Mouse (Mus musculus) kidney, postnatal 0 days (tissue): ENCODE results near the gene Ccdc34. TPM values are rescaled to one million over a fixed set of nuclear protein-coding genes. Genes with fewer than 3 reads are reported as not detected.

ENCODE experiments used
- ATAC-seq: fragments of 200-750 bp; cut with Nextera tagmentation; replicated peaks from 2 replicates; pipeline ENCODE4 v1.8.0; 2017; ENCODE audit warnings: low read depth, moderate number of reproducible peaks, moderate TSS enrichment, moderate library complexity; ENCODE audit not compliant: low FRiP score
- DNase-seq: peaks from one replicate; pipeline ENCODE4 v3.0.0-alpha.2; 2016; ENCODE audit warnings: low spot score
- H3K27ac ChIP-seq: fragments of 300-500 bp; sonication (generic); 2 replicates; pipeline ENCODE4 v1.5.1; 2014; ENCODE audit warnings: mild to moderate bottlenecking
- H3K27me3 ChIP-seq: fragments of 300-500 bp; sonication (generic); 2 replicates; pipeline ENCODE4 v1.6.1; 2014; ENCODE audit warnings: low read length, mixed read lengths; ENCODE audit not compliant: insufficient read depth
- H3K36me3 ChIP-seq: fragments of 300-500 bp; sonication (generic); 2 replicates; pipeline ENCODE4 v1.6.1; 2014; ENCODE audit warnings: low read length, mixed read lengths; ENCODE audit not compliant: insufficient read depth
- H3K4me1 ChIP-seq: fragments of 300-500 bp; sonication (generic); replicated peaks from 2 replicates; pipeline ENCODE4 v1.6.1; 2014; ENCODE audit warnings: antibody characterized with exemption, low read length, mixed read lengths; ENCODE audit not compliant: insufficient read depth
- H3K4me2 ChIP-seq: fragments of 300-500 bp; sonication (generic); 2 replicates; pipeline ENCODE4 v1.6.1; 2014; ENCODE audit warnings: mild to moderate bottlenecking, low read length, moderate library complexity, mixed read lengths
- H3K4me3 ChIP-seq: fragments of 300-500 bp; sonication (generic); replicated peaks from 2 replicates; pipeline ENCODE4 v1.5.1; 2014; ENCODE audit warnings: low read depth, low read length
- H3K9ac ChIP-seq: fragments of 300-500 bp; sonication (generic); 2 replicates; pipeline ENCODE4 v1.6.1; 2014; ENCODE audit warnings: low read depth, low read length
- H3K9me3 ChIP-seq: fragments of 300-500 bp; sonication (generic); replicated peaks from 2 replicates; pipeline ENCODE4 v1.6.1; 2016; ENCODE audit warnings: low read length, inconsistent platforms, mixed read lengths
- CTCF ChIP-seq: IDR thresholded peaks from 2 replicates; pipeline ENCODE4 v1.5.1; 2016; ENCODE audit warnings: antibody characterized with exemption, low read depth, mild to moderate bottlenecking, moderate library complexity
- WGBS: fragments of 180-500 bp; shearing (Covaris S2); extraction: QIAGEN DNeasy Blood & Tissue Kit; methylation state at CpG from one replicate; pipeline ENCODE4 v1.1.7; 2014; 5-methylcytosine and 5-hydroxymethylcytosine counted together
- polyA plus RNA-seq: library from polyadenylated mRNA; unstranded; fragments of >200 nt; fragmentation: Nextera tagmentation; extraction: Ambion mirVana; gene quantifications from 2 replicates; pipeline ENCODE4 v1.2.1, GENCODE M21; 2015

The Ccdc34 gene
- polyA plus RNA-seq, 1 experiment from 2014 or later = 42.7 TPM

- DNase-seq = no peak
- TF ChIP-seq CTCF = no peak
- no peak for ATAC-seq
- Histone ChIP-seq H3K9ac (no peak overlapping the region), H3K36me3 (no peaks in the 10 kb centered on the region), H3K27me3 (no peaks in the 10 kb centered on the region), H3K27ac (no peak overlapping the region), H3K4me3 (no peak overlapping the region), H3K4me1 (no peaks in the 10 kb centered on the region), H3K4me2 (no peak overlapping the region), H3K9me3 (no peaks in the 10 kb centered on the region)
- 43% methylated on average over 4 of the region's 4 CpGs for WGBS
Observed at GRCm38 (mm10) chr2:110167694-110168093, 150.1 kb downstream of the Ccdc34 start.

GRCm38 (mm10) chr2:110168361-110168760 is 150.7 kb downstream of the Ccdc34 start:
- H3K4me3 ChIP-seq = no peak overlapping the region
- no peak for TF ChIP-seq CTCF

GRCm38 (mm10) chr2:110172456-110172855 is 154.8 kb downstream of the Ccdc34 start:
- Histone ChIP-seq H3K9ac (no peak overlapping the region), H3K27ac (no peak overlapping the region), H3K4me1 (0 out of 2 replicates have a peak, but pooled peaks cover 5% of the 10 kb centered on the region), H3K4me3 (no peak overlapping the region), H3K36me3 (no peaks in the 10 kb centered on the region), H3K9me3 (no peaks in the 10 kb centered on the region), H3K27me3 (no peaks in the 10 kb centered on the region), H3K4me2 (no peak overlapping the region)
- 68% methylated on average over 7 of the region's 7 CpGs for WGBS
- no peak for TF ChIP-seq CTCF
- DNase-seq (no peak), ATAC-seq (no peak)

More at GRCm38 (mm10) chr2:110168361-110168760, 150.7 kb downstream of the Ccdc34 start:
- no peak overlapping the region for H3K27ac ChIP-seq
- H3K9ac ChIP-seq = no peak overlapping the region
- H3K4me1 ChIP-seq = no peaks in the 10 kb centered on the region
- H3K36me3 ChIP-seq = no peaks in the 10 kb centered on the region
- no peaks in the 10 kb centered on the region for H3K27me3 ChIP-seq
- ATAC-seq = no peak
- DNase-seq = no peak
- H3K4me2 ChIP-seq = no peak overlapping the region
- no peaks in the 10 kb centered on the region for H3K9me3 ChIP-seq

- H3K9ac ChIP-seq = no peak overlapping the region
- DNase-seq = no peak
- TF ChIP-seq CTCF = no peak
- no peak overlapping the region for H3K4me3 ChIP-seq
- 62% methylated on average over 7 of the region's 7 CpGs for WGBS
- H3K4me1 ChIP-seq = peaks cover 12% of the 10 kb centered on the region; the same call in 1 of the 2 replicates
- H3K9me3 ChIP-seq = no peaks in the 10 kb centered on the region
- no peaks in the 10 kb centered on the region for H3K27me3 ChIP-seq
- no peak overlapping the region for H3K27ac ChIP-seq
- no peak overlapping the region for H3K4me2 ChIP-seq
- ATAC-seq = no peak
- H3K36me3 ChIP-seq = no peaks in the 10 kb centered on the region
Observed at GRCm38 (mm10) chr2:110173818-110174247, 156.2 kb downstream of the Ccdc34 start.

GRCm38 (mm10) chr2:110176761-110177400 is 159.3 kb downstream of the Ccdc34 start:
- Histone ChIP-seq H3K36me3 (no peaks in the 10 kb centered on the region), H3K27me3 (no peaks in the 10 kb centered on the region), H3K9me3 (no peaks in the 10 kb centered on the region), H3K4me1 (peaks cover 28% of the 10 kb centered on the region), H3K27ac (peak overlapping the region; percentile 20; the same call in 1 of the 2 replicates), H3K9ac (no peak overlapping the region), H3K4me2 (no peak overlapping the region), H3K4me3 (no peak overlapping the region)
- DNase-seq (no peak), ATAC-seq (no peak)
- no peak for TF ChIP-seq CTCF
- WGBS = 47% methylated on average over 2 of the region's 2 CpGs

- Histone ChIP-seq H3K27ac (peak overlapping the region; percentile 20; the same call in 1 of the 2 replicates), H3K9me3 (no peaks in the 10 kb centered on the region), H3K4me1 (peaks cover 32% of the 10 kb centered on the region), H3K27me3 (no peaks in the 10 kb centered on the region), H3K9ac (no peak overlapping the region), H3K4me2 (no peak overlapping the region), H3K36me3 (no peaks in the 10 kb centered on the region), H3K4me3 (no peak overlapping the region)
- 66% methylated on average over 2 of the region's 2 CpGs for WGBS
- no peak for DNase-seq
- ATAC-seq = no peak
- no peak for TF ChIP-seq CTCF
Observed at GRCm38 (mm10) chr2:110177406-110177805, 159.8 kb downstream of the Ccdc34 start.
